19 mouse cellular contexts compared by ENCODE assay signal in the genomic region with DNA sequence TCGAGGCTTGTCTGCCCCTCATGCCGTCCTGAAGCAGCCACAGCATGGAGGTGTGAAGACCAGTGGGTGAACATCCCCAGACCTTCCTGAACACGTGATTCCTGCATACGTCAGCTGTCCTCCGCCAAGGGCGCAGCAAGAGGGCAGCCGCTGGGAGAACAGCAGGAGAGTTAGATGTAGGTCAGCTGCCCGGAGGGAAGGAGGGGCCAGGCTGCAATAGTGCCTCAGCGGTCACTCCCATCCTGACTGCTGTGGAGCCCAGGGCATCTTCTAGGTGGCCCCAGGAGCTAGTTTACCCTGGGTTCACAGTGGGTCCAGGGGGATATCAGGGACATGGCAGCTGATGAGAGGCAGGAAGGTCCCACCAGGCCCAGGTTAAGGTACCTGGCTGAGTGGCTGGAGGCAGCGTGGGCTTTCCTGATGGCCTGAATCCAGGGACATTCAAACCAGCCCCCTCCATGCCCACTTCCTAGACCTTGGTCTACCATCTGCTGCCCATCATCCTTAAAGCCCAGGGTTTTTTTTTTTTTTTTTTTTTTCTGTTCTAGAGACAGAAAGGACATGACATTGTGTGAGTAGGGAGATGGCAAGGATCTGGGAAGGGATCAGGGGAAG. TPM values are rescaled to one million over a fixed set of nuclear protein-coding genes. Genes with fewer than 3 reads are reported as not detected.
A peak's percentile ranks its signal among the peaks of the same experiment; 100 is the strongest.
DNase-seq lines count a peak whose midpoint lies in the region; ATAC-seq and TF ChIP-seq lines count a peak whose summit lies in the region.
"Had no signal": no experiment of that assay in that cellular context is flagged by ENCODE, and none has a peak within 500 bp of the region (broad histone marks: within the 10 kb centered on the region; RNA-seq: fewer than 3 reads in every experiment).

No protein-coding gene starts in this region.

- no peaks in the 10 kb centered on the region for H3K9me3 ChIP-seq in heart, postnatal 0 days (replicated peaks; ENCODE audit: control insufficient read depth, low read length)
- no peaks in the 10 kb centered on the region for H3K9me3 ChIP-seq in midbrain, embryonic 11.5 days (ENCODE audit: control insufficient read depth, low read length)
- H3K9me3 ChIP-seq in midbrain, embryonic 15.5 days, result no peaks in the 10 kb centered on the region
- H3K9me3 ChIP-seq in limb, embryonic 10.5 days (replicated peaks), result no peaks in the 10 kb centered on the region
- H3K9me3 ChIP-seq: limb, embryonic 12.5 days; liver, embryonic 15.5 days had no signal

- H3K36me3 ChIP-seq in heart, postnatal 0 days (replicated peaks; ENCODE audit: control insufficient read depth, insufficient read depth, low read length), result no peaks in the 10 kb centered on the region
- no peaks in the 10 kb centered on the region; the same call in 1 of the 2 replicates for H3K36me3 ChIP-seq in midbrain, embryonic 11.5 days (ENCODE audit: control insufficient read depth, insufficient read depth, low read length)
- H3K36me3 ChIP-seq in midbrain, embryonic 15.5 days (replicated peaks), result 0 out of 2 replicates have a peak, but pooled peaks cover 3% of the 10 kb centered on the region
- peaks cover 27% of the 10 kb centered on the region for H3K36me3 ChIP-seq in limb, embryonic 10.5 days
- H3K36me3 ChIP-seq: limb, embryonic 12.5 days had no signal

- peak; percentile 17 for ATAC-seq in heart, postnatal 0 days (ENCODE audit: insufficient read depth, low read depth)
- no peak for ATAC-seq in midbrain, embryonic 11.5 days (ENCODE audit: low FRiP score)
- ATAC-seq in midbrain, embryonic 15.5 days (replicated peaks), result no peak
- ATAC-seq: activated CD4-positive, CD25-positive, alpha-beta regulatory T cell, adult 4 months; lung, postnatal 0 days; Patski had no signal

- no peak overlapping the region for H3K4me2 ChIP-seq in heart, postnatal 0 days (ENCODE audit: low read depth, low read length)
- H3K4me2 ChIP-seq in midbrain, embryonic 11.5 days, result no peak overlapping the region
- no peak overlapping the region for H3K4me2 ChIP-seq in midbrain, embryonic 15.5 days
- H3K4me2 ChIP-seq: hindbrain, embryonic 14.5 days; limb, embryonic 12.5 days; liver, embryonic 15.5 days had no signal

- H3K9ac ChIP-seq in heart, postnatal 0 days (replicated peaks; ENCODE audit: low read depth, low read length), result no peak overlapping the region
- H3K9ac ChIP-seq in midbrain, embryonic 11.5 days (ENCODE audit: low read length), result no peak overlapping the region
- H3K9ac ChIP-seq in midbrain, embryonic 15.5 days, result no peak overlapping the region
- H3K9ac ChIP-seq: hindbrain, embryonic 14.5 days; limb, embryonic 12.5 days; liver, embryonic 15.5 days had no signal

- no peaks in the 10 kb centered on the region for H3K4me1 ChIP-seq in heart, postnatal 0 days (ENCODE audit: control insufficient read depth, insufficient read depth)
- H3K4me1 ChIP-seq in midbrain, embryonic 11.5 days (ENCODE audit: control insufficient read depth, insufficient read depth, low read length), result peaks cover 4% of the 10 kb centered on the region
- peaks cover 36% of the 10 kb centered on the region for H3K4me1 ChIP-seq in midbrain, embryonic 15.5 days
- peaks cover 17% of the 10 kb centered on the region for H3K4me1 ChIP-seq in limb, embryonic 10.5 days
- H3K4me1 ChIP-seq: limb, embryonic 12.5 days had no signal

- H3K27me3 ChIP-seq in heart, postnatal 0 days (ENCODE audit: control insufficient read depth, insufficient read depth, low read length), result 0 out of 2 replicates have a peak, but pooled peaks cover 3% of the 10 kb centered on the region
- H3K27me3 ChIP-seq in midbrain, embryonic 11.5 days (ENCODE audit: control insufficient read depth, insufficient read depth, low read length), result no peaks in the 10 kb centered on the region
- no peaks in the 10 kb centered on the region for H3K27me3 ChIP-seq in midbrain, embryonic 15.5 days (replicated peaks)
- no peaks in the 10 kb centered on the region for H3K27me3 ChIP-seq in limb, embryonic 10.5 days (ENCODE audit: low read depth, poor library complexity, severe bottlenecking)
- H3K27me3 ChIP-seq: limb, embryonic 12.5 days; liver, embryonic 15.5 days; Patski had no signal

- no peak for TF ChIP-seq EP300 in heart, postnatal 0 days (IDR thresholded peaks at IDR 0.05; ENCODE audit: low read depth)

- DNase-seq in cerebellum, adult 9-10 months, result peak; percentile 19
- DNase-seq in cerebellum, adult 18-20 months, result no peak
- peak; percentile 23 for DNase-seq in heart, postnatal 0 days (ENCODE audit: low spot score)
- DNase-seq in heart, postnatal 36 days, result no peak
- DNase-seq in midbrain, embryonic 11.5 days (ENCODE audit: low spot score, missing footprints), result peak; percentile 73
- DNase-seq in limb, embryonic 10.5 days (ENCODE audit: low spot score), result no peak
- no peak for DNase-seq in thymus, postnatal 14 days
- DNase-seq: gastrocnemius, postnatal 14 days; kidney, adult 11 months; kidney, postnatal 10 days; thymus, postnatal 4 days had no signal

- no peak for TF ChIP-seq CTCF in heart, postnatal 0 days (IDR thresholded peaks at IDR 0.05; ENCODE audit: low read depth)

- H3K27ac ChIP-seq in heart, postnatal 0 days (ENCODE audit: low read depth), result no peak overlapping the region
- no peak overlapping the region for H3K27ac ChIP-seq in midbrain, embryonic 11.5 days (ENCODE audit: low read depth, low read length)
- H3K27ac ChIP-seq in midbrain, embryonic 15.5 days, result no peak overlapping the region
- peak overlapping the region; percentile 10; the same call in 1 of the 2 replicates for H3K27ac ChIP-seq in limb, embryonic 10.5 days
- H3K27ac ChIP-seq: hindbrain, embryonic 14.5 days; layer of hippocampus, adult 2 months; limb, embryonic 12.5 days; liver, embryonic 15.5 days had no signal

- H3K4me3 ChIP-seq in heart, postnatal 0 days (ENCODE audit: low read depth, low read length), result no peak overlapping the region
- H3K4me3 ChIP-seq in midbrain, embryonic 11.5 days (ENCODE audit: low read depth, low read length), result no peak overlapping the region
- H3K4me3 ChIP-seq in midbrain, embryonic 15.5 days, result no peak overlapping the region
- no peak overlapping the region for H3K4me3 ChIP-seq in limb, embryonic 10.5 days
- H3K4me3 ChIP-seq: layer of hippocampus, adult 2 months; limb, embryonic 12.5 days; liver, embryonic 15.5 days had no signal

- WGBS in heart, postnatal 0 days, result 36% methylated on average over 10 of the region's 10 CpGs
- 59% methylated on average over 10 of the region's 10 CpGs for WGBS in midbrain, embryonic 11.5 days
- WGBS in midbrain, embryonic 15.5 days, result 52% methylated on average over 10 of the region's 10 CpGs
- 43% methylated on average over 10 of the region's 10 CpGs for WGBS in limb, embryonic 10.5 days

- intact Hi-C loops in heart, postnatal 36 days (cut with DNase I), result no loop called here

RNA-seq across cellular contexts. Expression of a gene that starts 9.8 kb away (rescaled TPM):
- total RNA-seq in heart, postnatal 0 days (2014; rRNA removed; ENCODE audit: low replicate concordance), result 0.43 TPM in 1 of 2 replicates, not detected in the other
- polyA plus RNA-seq in heart, postnatal 0 days (2015; fragmentation: Nextera tagmentation; extraction: Ambion mirVana), result 0.49 and 0.57 TPM in 2 replicates
- 1 to 10 TPM in 1 of 2 experiments, under 1 TPM in 1; 0.97 to 1.1 TPM for total RNA-seq in heart, postnatal 36 days (2021)
- 21.3 and 21.4 TPM in 2 replicates for polyA plus RNA-seq in midbrain, embryonic 11.5 days (2014; fragmentation: Nextera tagmentation; extraction: Ambion mirVana)
- 70.6 and 71.3 TPM in 2 replicates for polyA plus RNA-seq in midbrain, embryonic 15.5 days (2015; fragmentation: Nextera tagmentation; extraction: Ambion mirVana)
- 7.3 and 7.9 TPM in 2 replicates for polyA plus RNA-seq in limb, embryonic 10.5 days (2016; fragmentation: Nextera tagmentation; extraction: Ambion mirVana)

Comparison
In these comparisons a context has a peak if more than half of its experiments do, and no peak if none do; other contexts are left out.
1. DNase-seq: peak in cerebellum, adult 9-10 months (single experiment), heart, postnatal 0 days (single experiment) and midbrain, embryonic 11.5 days (single experiment); none in cerebellum, adult 18-20 months (0 of 2), heart, postnatal 36 days (0 of 2), limb, embryonic 10.5 days (single experiment) and thymus, postnatal 14 days (single experiment).